Mouse (Mus musculus): Measurements from ENCODE around the gene Zfp579. TPM values are rescaled to one million over a fixed set of nuclear protein-coding genes. Genes with fewer than 3 reads are reported as not detected.

Gene Zfp579
- total RNA-seq, 2 experiments from 2014 or later: 7.8 to 9.5 TPM

- intact Hi-C loops (cut with DNase I): loop anchor here (1.0 kb wide), 1 partner anchor 22 kb away; no protein-coding TSS in a partner anchor
- no peak for DNase-seq
Measured at GRCm38 (mm10) chr7:4964988-4965387, 31.0 kb downstream of the Zfp579 start.

GRCm38 (mm10) chr7:4964272-4964671, 31.7 kb downstream of the Zfp579 start, which contains the start of gene Sbk2:
TSS of gene Sbk2 (minus strand) at chr7:4964406.
- intact Hi-C loops (cut with DNase I): loop anchor here (1.0 kb wide), 1 partner anchor 21 kb away; no protein-coding TSS in a partner anchor
- peak; percentile 80 to 86 for DNase-seq

DNA sequence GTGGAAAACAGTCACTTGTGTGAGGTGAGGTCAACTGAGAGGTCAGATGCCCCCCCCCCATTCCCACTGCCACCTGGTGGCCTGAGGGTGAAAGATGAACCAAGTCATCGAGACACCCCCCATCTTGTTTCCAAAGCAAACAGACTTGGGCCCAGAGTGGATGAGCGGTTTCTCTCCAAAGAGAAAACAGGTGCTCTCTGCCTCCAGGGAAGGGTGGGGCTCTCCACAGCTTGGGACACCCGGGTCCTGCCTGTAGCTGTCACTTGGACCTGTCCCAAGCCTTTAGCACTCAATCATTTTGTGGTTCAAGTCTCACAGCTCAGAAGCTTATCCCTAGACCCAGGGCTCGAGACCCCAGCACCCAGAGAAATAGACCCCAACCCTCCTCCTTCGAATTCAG, 32.4 kb downstream of the Zfp579 start:
- no peak for DNase-seq
- intact Hi-C loops (cut with DNase I): no loop called here

- DNase-seq: no peak
- intact Hi-C loops (cut with DNase I): no loop called here
Measured at GRCm38 (mm10) chr7:4957361-4957760, 38.6 kb downstream of the Zfp579 start.

- intact Hi-C loops (cut with DNase I): no loop called here
- DNase-seq: peak in 1 of 2 experiments; percentile 27
Measured at GRCm38 (mm10) chr7:4953815-4954445, 42.0 kb downstream of the Zfp579 start.

- DNase-seq: no peak
- intact Hi-C loops (cut with DNase I): no loop called here
Measured at GRCm38 (mm10) chr7:4950561-4951342, 45.2 kb downstream of the Zfp579 start.

GRCm38 (mm10) chr7:4948386-4948785, 47.6 kb downstream of the Zfp579 start:
- intact Hi-C loops (cut with DNase I): no loop called here
- no peak for DNase-seq

DNA sequence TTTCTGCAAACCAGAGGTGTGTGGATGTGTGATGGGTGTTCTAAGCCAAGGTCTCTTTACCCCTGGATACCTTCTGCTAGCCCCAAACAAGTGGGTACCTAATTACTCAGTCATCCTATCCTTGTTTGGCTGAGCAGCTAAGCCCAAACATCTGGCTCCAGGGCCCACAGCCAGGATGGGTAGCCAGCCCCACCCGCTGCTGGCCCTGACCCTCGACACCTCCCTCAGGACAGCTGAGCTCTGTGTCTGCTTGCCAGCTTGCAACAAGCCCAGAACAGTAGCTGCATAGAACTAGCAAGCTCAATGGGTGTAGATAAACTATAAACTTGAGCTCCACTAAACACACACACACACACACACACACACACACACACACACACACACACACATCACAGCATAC, 48.1 kb downstream of the Zfp579 start:
- DNase-seq: peak; percentile 74 to 79

GRCm38 (mm10) chr7:4943223-4943815, 52.6 kb downstream of the Zfp579 start:
- DNase-seq: peak; percentile 88 to 94
- intact Hi-C loops (cut with DNase I): loop anchor here (1.0 to 2.0 kb wide), 2 partner anchors 21 to 103 kb away; partner anchors contain the start of gene Sbk2

More for the DNA sequence above, 48.1 kb downstream of the Zfp579 start:
- intact Hi-C loops (cut with DNase I): no loop called here

DNA sequence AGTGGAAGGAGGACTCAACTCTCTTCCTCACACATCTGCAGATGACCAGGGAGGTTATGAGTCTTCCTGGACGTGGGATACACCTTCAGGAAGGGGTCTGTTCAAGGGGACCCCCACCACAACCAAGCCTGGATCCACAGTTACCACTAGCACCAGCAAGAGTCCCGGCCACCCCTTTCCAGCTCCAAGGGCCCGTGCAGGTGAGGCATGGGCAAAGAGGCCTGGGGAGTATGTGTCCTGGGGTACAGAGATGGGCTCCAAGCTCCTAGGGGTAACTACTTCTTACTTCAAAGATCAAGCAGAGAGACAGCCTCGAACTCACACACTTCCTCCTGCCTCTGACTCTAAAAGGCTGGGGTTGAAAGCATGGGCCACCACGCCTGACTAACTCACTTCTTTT, 53.3 kb downstream of the Zfp579 start:
- DNase-seq: no peak
- intact Hi-C loops (cut with DNase I): loop anchor here (1.0 to 2.0 kb wide), 2 partner anchors 22 to 104 kb away; partner anchors contain the start of gene Sbk2

DNA sequence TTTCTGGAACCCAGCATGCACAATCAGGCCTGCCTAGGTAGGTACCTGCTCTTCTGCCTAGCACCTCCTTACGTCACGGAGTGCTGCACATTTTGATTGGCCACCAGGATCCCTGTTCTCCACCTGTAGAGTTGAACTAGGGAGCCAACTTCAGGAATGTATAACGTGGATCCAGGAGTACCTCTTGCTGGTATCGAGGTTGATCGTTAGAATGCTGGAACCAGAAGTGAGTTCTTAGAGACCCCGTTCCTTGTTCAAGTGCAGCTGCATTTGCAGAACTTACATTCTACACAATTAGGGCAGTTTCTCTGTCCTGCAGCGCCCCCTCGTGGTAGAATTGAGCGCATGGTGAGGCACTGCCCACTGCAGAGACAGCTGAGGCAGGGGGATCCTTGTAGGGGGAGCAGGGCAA, 55.9 kb downstream of the Zfp579 start:
- DNase-seq: peak; percentile 78 to 80
- intact Hi-C loops (cut with DNase I): no loop called here

DNA sequence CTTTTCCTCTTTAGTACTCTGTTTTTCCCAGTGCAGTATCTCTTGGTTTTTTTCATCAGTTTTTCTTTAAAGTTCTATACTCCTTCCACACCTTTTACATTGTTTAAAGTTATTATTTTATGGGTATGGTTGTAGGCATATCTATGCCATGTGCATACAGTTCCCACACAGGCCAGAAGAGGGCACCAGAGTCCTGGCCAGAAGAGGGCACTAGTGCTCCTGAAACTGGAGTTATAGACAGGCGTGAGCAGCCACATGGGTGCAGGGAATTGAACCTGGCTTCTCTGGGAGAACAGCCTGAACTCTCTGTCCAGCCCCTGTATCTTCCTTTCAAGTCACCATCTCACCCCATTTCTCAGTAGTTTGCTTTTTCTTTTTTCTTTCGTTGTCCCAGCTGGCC, 57.5 kb downstream of the Zfp579 start:
- peak; percentile 69 to 77 for DNase-seq
- intact Hi-C loops (cut with DNase I): loop anchor here (5.0 kb wide), 1 partner anchor 376 kb away; no protein-coding TSS in a partner anchor

GRCm38 (mm10) chr7:4937392-4937791, 58.6 kb downstream of the Zfp579 start:
- no peak for DNase-seq
- intact Hi-C loops (cut with DNase I): loop anchor here (5.0 kb wide), 1 partner anchor 375 kb away; no protein-coding TSS in a partner anchor

DNA sequence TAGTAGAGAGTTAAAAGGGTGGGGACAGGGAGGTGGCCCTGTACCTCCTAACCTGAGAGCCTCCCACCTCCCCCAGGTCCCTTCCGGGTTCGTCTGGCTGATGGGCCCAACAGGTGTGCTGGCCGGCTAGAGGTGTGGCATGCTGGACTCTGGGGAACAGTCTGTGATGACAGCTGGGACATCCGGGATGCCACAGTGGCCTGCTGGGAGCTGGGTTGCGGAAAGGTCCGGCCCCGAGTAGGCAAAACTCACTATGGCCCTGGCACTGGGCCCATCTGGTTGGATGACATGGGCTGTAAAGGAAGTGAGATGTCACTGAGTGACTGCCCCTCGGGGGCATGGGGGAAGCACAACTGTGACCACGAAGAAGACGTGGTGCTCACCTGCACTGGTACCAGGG, 59.1 kb downstream of the Zfp579 start:
- DNase-seq: no peak
- intact Hi-C loops (cut with DNase I): loop anchor here (5.0 kb wide), 1 partner anchor 375 kb away; no protein-coding TSS in a partner anchor

GRCm38 (mm10) chr7:4934160-4934914, 61.6 kb downstream of the Zfp579 start:
- no peak for DNase-seq
- intact Hi-C loops (cut with DNase I): no loop called here

Other genes with a start within 250 kb of the Zfp579 start
- 1 to 10 TPM; 1.4 to 1.9 TPM for gene Cox6b2, start 243.1 kb downstream of the Zfp579 start, total RNA-seq (2021)
- gene Fam71e2, start 224.9 kb downstream of the Zfp579 start, total RNA-seq (2021): not detected
- not detected for gene Il11, start 213.3 kb downstream of the Zfp579 start, total RNA-seq (2021)
- gene Tmem190, start 213.2 kb downstream of the Zfp579 start, total RNA-seq (2021): not detected
- 1 to 10 TPM; 7.9 to 9.5 TPM for gene Tmem238, start 206.5 kb downstream of the Zfp579 start, total RNA-seq (2021)
- 100 to 1,000 TPM; 431 to 514 TPM for gene Rpl28, start 203.3 kb downstream of the Zfp579 start, total RNA-seq (2021)
- gene Ube2s, start 183.6 kb downstream of the Zfp579 start, total RNA-seq (2021): 10 to 100 TPM; 70.3 to 83.7 TPM
- gene Shisa7, start 151.5 kb downstream of the Zfp579 start, total RNA-seq (2021): not detected
- gene Isoc2b, start 125.9 kb downstream of the Zfp579 start, total RNA-seq (2021): 1 to 10 TPM; 3.6 to 3.8 TPM
- 10 to 100 TPM; 21.0 to 28.3 TPM for gene Isoc2a, start 119.0 kb downstream of the Zfp579 start, total RNA-seq (2021)
- under 1 TPM; 0.20 TPM for gene Gm36210, start 89.6 kb downstream of the Zfp579 start, total RNA-seq (2021)
- gene Zfp628, start 80.9 kb downstream of the Zfp579 start, total RNA-seq (2021): 1 to 10 TPM; 8.9 TPM
- gene Nat14, start 74.1 kb downstream of the Zfp579 start, total RNA-seq (2021): 1 to 10 TPM; 2.5 to 3.2 TPM
- gene Ssc5d, start 70.4 kb downstream of the Zfp579 start, total RNA-seq (2021): 10 to 100 TPM in 1 of 2 experiments, 1 to 10 TPM in 1; 8.8 to 11.1 TPM
- gene Sbk2, start 31.8 kb downstream of the Zfp579 start, total RNA-seq (2021): 10 to 100 TPM; 30.5 to 35.8 TPM
- 1 to 10 TPM; 1.6 to 1.7 TPM for gene Sbk3, start 25.0 kb downstream of the Zfp579 start, total RNA-seq (2021)
- gene Zfp524, start 18.3 kb upstream of the Zfp579 start, total RNA-seq (2021): 1 to 10 TPM; 6.9 TPM
- 10 to 100 TPM; 20.7 to 22.7 TPM for gene Fiz1, start 18.5 kb upstream of the Zfp579 start, total RNA-seq (2021)
- not detected for gene Gm44973, start 19.3 kb upstream of the Zfp579 start, total RNA-seq (2021)
- gene Zfp865, start 24.2 kb upstream of the Zfp579 start, total RNA-seq (2021): 10 to 100 TPM; 11.0 to 13.0 TPM
- under 1 TPM in 1 of 2 experiments, not detected in 1; 0.20 TPM for gene Ccdc106, start 24.4 kb upstream of the Zfp579 start, total RNA-seq (2021)
- gene 4632433K11Rik, start 38.0 kb upstream of the Zfp579 start, total RNA-seq (2021): under 1 TPM in 1 of 2 experiments, not detected in 1; 0.42 TPM
- 1 to 10 TPM; 2.2 to 3.9 TPM for gene Zfp784, start 42.3 kb upstream of the Zfp579 start, total RNA-seq (2021)
- 1 to 10 TPM; 2.9 to 3.3 TPM for gene Zfp580, start 55.4 kb upstream of the Zfp579 start, total RNA-seq (2021)
- 10 to 100 TPM; 38.0 to 48.3 TPM for gene U2af2, start 66.0 kb upstream of the Zfp579 start, total RNA-seq (2021)
- 100 to 1,000 TPM; 149 to 152 TPM for gene Epn1, start 84.1 kb upstream of the Zfp579 start, total RNA-seq (2021)
- gene Rfpl4, start 120.8 kb upstream of the Zfp579 start, total RNA-seq (2021): not detected
- 1 to 10 TPM; 2.0 to 2.2 TPM for gene Rasl2-9, start 129.8 kb upstream of the Zfp579 start, total RNA-seq (2021)
- gene Vmn1r55, start 153.5 kb upstream of the Zfp579 start, total RNA-seq (2021): not detected
- gene Vmn1r56, start 200.6 kb upstream of the Zfp579 start, total RNA-seq (2021): not detected
- gene Vmn1r57, start 222.3 kb upstream of the Zfp579 start, total RNA-seq (2021): not detected